Mouse (Mus musculus) spleen, postnatal 36 days (tissue): ENCODE measurements around the gene Fmo5.

Experiments
- DNase-seq, 2 experiments: peaks; one replicate each; pipeline ENCODE4 v3.0.0; 2022; ENCODE audit warnings: low spot score in 2 of 2, mixed read lengths in 1 of 2

Fmo5 gene

GRCm38 (mm10) chr3:97631258-97631860, 2.8 kb downstream of the Fmo5 start:
- no peak for DNase-seq

- no peak for DNase-seq
Measured at GRCm38 (mm10) chr3:97633456-97633855, 4.9 kb downstream of the Fmo5 start.

DNA sequence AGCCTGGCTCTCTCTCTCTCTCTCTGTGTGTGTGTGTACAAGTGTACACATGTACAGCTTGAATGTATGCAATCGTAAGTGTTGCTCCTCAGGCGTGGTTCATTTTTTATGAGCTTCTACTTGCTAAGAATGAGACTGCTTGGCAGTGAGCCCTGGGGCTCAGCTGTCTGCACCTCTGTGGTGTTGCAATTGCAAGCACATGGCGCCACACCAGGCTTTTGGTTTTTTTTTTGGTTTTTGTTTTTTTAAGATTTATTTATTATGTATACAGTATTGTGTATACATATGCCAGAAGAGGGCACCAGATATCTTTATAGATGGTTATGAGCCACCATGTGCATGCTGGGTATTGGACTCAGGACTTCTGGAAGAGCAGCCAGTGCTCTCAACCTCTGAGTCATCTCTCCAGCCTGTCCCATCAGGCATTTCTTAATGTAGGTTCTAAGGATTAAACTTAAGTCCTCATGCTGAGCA, 5.7 kb downstream of the Fmo5 start:
- DNase-seq: no peak

DNA sequence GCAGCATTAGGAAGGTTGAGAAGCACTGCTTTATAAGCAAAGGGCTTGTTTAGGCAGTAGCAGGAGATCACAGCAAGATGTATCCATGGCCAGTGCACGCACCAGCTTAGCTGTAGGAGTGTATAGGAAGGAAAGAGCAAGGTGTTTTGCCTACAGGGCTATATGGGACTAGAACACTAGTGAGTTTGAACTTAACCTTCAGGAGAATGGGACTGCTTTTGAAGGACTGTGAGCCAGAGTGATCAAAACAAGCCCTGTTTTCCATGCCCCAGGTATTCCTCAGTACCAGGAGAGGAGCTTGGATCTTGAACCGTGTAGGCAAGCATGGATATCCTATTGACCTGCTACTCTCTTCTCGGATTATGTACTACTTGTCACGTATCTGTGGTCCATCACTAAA, 12.8 kb downstream of the Fmo5 start:
- DNase-seq: no peak

DNA sequence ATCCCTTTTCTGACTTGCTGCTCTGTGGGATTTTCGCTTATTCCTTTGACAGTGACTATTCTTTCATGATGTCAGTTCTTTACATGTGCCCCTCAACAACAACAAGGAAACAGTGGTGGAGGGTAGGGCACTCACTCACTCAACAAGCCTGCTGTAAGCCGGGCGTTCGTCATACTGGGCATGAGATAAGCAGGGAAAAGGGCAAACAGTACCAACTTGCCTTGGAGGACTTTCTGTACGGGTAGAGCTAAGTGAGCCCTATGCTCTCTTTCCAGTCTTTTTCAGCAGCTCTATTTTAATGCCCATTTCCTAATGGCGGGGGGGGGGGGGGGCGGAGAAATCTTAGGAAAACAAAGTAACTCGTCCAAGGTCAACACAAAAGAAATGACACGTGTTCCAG, 13.4 kb downstream of the Fmo5 start:
- DNase-seq: no peak

GRCm38 (mm10) chr3:97648518-97648917, 19.9 kb downstream of the Fmo5 start:
- no peak for DNase-seq

DNA sequence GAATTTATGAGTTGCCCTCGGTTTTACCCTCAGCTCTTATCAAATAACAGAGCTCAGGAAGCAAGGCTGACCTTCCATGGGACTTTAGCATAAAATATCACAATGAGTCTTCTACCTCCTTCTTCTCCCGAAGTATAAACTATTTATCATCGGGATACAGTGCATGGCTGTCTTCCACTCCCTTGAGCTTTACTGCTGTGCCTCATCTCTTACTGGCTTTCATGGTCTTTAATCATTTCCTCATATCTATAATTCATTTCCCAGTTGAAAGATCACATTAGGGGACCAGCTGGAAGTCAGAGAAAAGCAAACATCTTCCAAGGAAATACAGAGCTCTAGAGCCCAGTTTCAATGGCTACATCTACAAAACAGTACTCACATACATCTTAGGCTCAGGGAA, 20.4 kb downstream of the Fmo5 start:
- no peak for DNase-seq

DNA sequence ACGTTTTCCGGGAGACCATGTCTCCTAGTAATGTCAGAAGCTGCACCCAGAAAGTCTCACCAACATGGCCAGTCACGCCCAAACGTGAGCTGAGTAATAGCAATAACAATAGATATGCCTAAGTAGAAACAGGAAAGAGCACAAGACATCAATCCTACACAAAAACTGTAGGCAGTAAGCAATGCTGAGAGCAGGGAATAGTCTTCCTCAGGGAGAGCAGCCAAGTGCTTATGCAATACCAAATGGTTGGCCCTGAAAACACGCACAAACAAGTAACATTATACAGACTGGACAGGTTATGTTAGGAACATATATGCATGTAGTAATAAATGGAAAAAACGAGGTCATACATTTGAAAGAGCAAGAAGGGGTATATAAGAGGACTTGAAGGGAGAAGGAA, 20.9 kb downstream of the Fmo5 start:
- no peak for DNase-seq

DNA sequence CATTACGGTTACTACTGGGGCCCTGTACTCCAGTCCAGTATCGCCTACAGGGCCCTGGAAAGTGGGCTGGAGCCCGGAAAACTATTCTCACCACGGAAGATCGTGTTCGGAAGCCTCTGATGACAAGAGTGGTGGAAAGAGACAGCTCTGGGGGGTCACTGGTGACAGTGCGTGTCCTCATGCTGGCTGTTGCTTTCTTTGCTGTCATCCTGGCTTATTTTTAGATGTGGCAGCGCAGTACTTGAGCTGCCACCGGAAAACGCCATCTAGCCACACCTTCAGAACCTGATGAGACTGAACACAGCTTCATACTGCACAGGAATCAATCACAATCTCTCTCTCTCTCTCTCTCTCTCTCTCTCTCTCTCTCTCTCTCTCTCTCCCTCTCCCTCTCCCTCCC, 23.0 kb downstream of the Fmo5 start:
- DNase-seq: no peak

- no peak for DNase-seq
Measured at GRCm38 (mm10) chr3:97653781-97654180, 25.2 kb downstream of the Fmo5 start.

- DNase-seq: no peak
Measured at GRCm38 (mm10) chr3:97654901-97655300, 26.3 kb downstream of the Fmo5 start.

DNA sequence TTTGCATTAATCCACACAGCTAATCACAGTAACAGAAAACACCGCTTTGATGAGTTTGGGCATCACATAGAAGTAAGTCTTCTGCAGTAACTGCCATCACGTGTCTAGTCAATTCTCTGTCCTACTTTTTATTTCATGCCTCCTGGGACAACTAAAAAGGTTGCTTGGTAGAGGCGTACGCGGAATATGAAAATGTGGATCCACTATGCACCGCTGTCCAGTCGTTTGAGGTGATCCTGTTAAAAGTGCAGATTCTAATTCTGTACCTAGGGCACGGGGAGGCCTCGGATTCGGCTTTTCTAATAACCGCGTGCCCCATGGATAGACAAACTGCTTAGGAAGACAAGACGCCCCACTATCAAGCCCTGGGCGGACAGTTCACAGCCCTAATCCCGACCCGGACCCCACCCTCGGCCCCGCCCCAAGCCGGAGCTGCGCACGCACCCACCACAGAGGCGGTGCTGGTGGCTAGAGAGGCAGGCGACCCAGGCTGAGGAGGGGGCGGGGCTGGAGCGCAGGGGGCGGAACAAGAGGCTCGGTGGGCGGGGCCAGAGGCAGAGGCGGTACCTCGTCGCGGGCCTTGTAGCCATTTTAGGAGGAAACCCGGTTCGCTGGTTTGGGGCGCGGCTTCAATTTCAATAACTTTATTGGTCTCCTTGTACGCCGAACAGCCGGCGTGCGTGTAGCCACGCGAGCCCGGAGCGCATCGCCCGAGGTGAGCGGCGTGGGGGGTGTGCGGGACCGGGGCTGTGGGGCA, 29.2 kb downstream of the Fmo5 start, which contains the start of gene Prkab2:
Gene Prkab2 (plus strand): TSS at position 539 of the 757 bp plus-strand sequence.
- peak; percentile 97 for DNase-seq

GRCm38 (mm10) chr3:97658426-97659193, 30.0 kb downstream of the Fmo5 start:
- peak in 1 of 2 experiments; percentile 12 for DNase-seq

DNA sequence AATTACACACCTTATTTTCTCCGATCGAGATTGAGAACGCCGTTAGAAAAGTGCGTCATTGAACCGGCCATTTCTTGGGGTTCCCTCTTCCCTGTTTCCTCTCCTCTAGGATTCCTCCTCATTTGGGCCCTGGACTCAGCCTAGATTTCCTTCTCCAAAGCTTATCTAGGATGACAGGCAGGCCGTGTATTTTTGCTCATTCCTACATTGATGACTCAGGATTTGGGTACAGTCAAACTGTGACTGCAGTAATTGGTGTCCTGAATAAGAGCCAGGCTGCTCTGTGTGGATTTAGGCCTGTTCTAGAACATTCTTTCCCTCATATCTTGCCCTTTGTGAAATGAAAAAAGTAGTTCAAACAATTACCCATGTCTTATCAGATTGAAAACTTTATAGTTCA, 31.1 kb downstream of the Fmo5 start:
- DNase-seq: no peak

DNA sequence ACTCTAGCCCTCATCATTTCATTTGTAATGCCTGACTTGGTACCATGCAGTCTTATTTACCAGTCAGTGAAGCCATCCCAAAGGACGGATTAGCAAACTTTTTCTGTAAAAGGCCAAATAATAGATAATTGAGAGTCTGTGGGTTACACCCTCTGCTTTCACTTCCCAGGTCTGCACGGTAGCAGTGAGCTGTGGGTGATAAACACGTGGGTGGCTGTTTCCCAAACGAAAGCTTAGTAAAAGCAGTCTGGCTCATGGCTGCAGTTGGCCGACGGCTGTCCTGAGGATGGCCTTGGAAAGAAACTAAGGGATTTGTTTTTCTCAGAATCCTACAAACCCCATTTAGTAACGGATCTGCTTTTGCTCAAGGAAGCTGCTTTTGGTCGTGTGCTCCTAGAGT, 32.6 kb downstream of the Fmo5 start:
- peak; percentile 39 to 53 for DNase-seq

GRCm38 (mm10) chr3:97665525-97665924, 36.9 kb downstream of the Fmo5 start:
- no peak for DNase-seq

DNA sequence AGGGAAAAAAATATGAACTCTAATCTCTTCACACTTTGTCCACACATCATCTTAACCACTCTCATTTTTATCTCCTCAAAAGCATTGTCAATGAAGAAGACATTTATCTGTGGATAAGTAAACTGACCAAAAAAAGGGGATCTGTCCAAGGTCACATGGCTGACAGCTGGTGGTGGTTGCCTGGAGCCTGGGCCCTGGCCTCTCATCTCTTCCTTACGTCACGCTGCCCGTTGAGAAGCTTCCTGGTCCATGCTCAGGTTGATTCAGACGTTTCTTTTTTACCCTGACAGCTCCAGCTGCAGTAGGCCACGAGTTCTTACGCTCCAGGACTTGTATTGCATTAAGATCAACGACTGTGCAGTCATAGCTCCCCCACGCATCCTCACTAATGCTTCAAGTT, 37.5 kb downstream of the Fmo5 start:
- no peak for DNase-seq

GRCm38 (mm10) chr3:97667093-97667675, 38.6 kb downstream of the Fmo5 start:
- DNase-seq: no peak

- no peak for DNase-seq
Measured at GRCm38 (mm10) chr3:97674644-97675110, 46.1 kb downstream of the Fmo5 start, which contains the start of gene Gm17651. Gene Gm17651, minus strand, starts transcription at chr3:97674694.

DNA sequence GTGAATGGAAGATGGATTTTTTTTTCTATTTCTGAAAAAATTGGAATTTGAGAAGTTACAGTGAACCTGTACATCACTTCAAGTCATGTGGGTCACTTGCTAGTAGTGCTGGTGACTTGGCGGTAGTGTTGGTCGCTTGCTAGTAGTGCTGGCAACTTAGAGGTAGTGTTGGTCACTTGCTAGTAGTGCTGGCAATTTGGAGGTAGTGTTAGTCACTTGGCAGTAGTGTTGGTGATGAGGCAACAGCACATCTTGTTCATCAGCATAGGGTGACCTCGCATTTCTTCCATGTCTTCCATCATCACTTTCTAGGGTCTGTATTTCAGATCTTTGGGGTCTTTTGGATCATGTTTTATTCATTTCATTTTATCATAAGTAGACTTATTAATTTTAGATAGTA, 47.5 kb downstream of the Fmo5 start:
- no peak for DNase-seq

DNA sequence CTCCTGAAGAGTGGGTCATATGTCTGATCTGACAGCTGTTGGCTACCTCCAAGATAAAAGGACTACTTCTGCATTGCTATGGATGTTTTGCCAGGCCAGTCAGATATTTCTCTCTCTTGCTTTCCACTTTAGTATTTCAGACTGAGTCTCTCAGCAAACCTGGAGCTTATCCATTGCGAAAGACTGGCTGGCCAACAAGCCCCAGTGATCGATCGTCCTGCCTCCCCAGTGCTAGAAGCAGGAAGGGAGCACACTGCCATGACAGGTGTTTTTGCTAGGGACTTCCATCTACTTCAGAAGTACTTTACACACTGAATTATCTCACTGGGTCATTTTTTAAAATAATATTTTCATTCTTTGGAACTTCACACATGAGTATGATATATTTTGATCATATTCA, 49.8 kb downstream of the Fmo5 start:
- no peak for DNase-seq
